Mouse (Mus musculus) lung, postnatal 0 days (tissue): ENCODE data around the gene Rpusd2.
A peak's percentile ranks its signal among the peaks of the same experiment; 100 is the strongest.

Experiments
- CTCF ChIP-seq: IDR thresholded peaks from 2 replicates; pipeline ENCODE4 v1.5.1; 2016; ENCODE audit warnings: antibody characterized with exemption, mild to moderate bottlenecking
- EP300 ChIP-seq: IDR thresholded peaks from 2 replicates; pipeline ENCODE4 v1.6.1; 2016; ENCODE audit warnings: antibody characterized with exemption, mild to moderate bottlenecking, control low read depth

DNA sequence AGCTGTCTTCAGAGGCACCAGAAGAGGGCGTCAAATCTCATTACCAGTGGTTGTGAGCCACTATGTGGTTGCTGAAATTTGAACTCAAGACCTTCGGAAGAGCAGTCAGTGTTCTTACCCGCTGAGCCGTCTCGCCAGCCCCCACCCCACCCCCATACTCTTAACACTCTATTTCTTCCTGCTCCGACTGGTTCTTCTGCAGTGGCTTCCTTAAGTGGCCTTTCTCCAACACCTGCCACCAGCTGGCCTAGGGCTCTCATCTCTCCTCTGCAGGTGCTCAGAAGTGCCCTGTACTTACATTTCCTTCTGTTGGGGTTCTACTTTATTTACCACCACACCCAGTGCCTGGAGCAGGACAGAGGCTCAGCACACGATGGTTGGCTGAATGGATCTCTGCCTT lies 19.6 kb upstream of the Rpusd2 start:
- TF ChIP-seq CTCF (peak; percentile 16; the same call in 1 of the 2 replicates), EP300 (no peak)
